ENCODE assay signal across 9 mouse cellular contexts in genomic region chr13:12386286-12386685, GRCm38 (mm10). TPM values are rescaled to one million over a fixed set of nuclear protein-coding genes. Genes with fewer than 3 reads are reported as not detected.
A peak's percentile ranks its signal among the peaks of the same experiment; 100 is the strongest.
DNase-seq lines count a peak whose midpoint lies in the region; ATAC-seq lines count a peak whose summit lies in the region.
"Had no signal": no experiment of that assay in that cellular context is flagged by ENCODE, and none has a peak within 500 bp of the region (broad histone marks: within the 10 kb centered on the region; RNA-seq: fewer than 3 reads in every experiment).

No protein-coding gene starts in this region.

- H3K27me3 ChIP-seq in hindbrain, embryonic 16.5 days (replicated peaks; ENCODE audit: control insufficient read depth, insufficient read depth, low read length), result no peaks in the 10 kb centered on the region
- no peaks in the 10 kb centered on the region for H3K27me3 ChIP-seq in hindbrain, embryonic 13.5 days
- H3K27me3 ChIP-seq: liver, embryonic 15.5 days had no signal

- no peaks in the 10 kb centered on the region for H3K4me1 ChIP-seq in hindbrain, embryonic 16.5 days (ENCODE audit: control insufficient read depth, insufficient read depth, low read depth, low read length)
- H3K4me1 ChIP-seq in hindbrain, embryonic 13.5 days (replicated peaks), result no peaks in the 10 kb centered on the region
- H3K4me1 ChIP-seq: liver, embryonic 15.5 days had no signal

- DNase-seq in right cerebral cortex, adult 18-20 months, result peak; percentile 17
- no peak for DNase-seq in right cerebral cortex, postnatal 4 days
- DNase-seq in c-Kit-positive CD71-negative TER-119-negative erythroid progenitor cells, embryonic 14.5 days (ENCODE audit: low read depth), result peak; percentile 18
- no peak for DNase-seq in natural killer cell, adult 2 months (ENCODE audit: low spot score in 2 of 2)
- no peak for DNase-seq in spleen, postnatal 36 days (ENCODE audit: low spot score in 2 of 2)

- ATAC-seq in hindbrain, embryonic 16.5 days, result peak; percentile 45; the same call in 1 of the 2 replicates
- ATAC-seq in hindbrain, embryonic 13.5 days (ENCODE audit: low FRiP score), result no peak
- peak; percentile 66; the same call in 1 of the 2 replicates for ATAC-seq in neutrophil, adult 5-6 weeks (ENCODE audit: extremely low read depth, insufficient number of reproducible peaks, low FRiP score, poor library complexity, severe bottlenecking)

- H3K9me3 ChIP-seq in hindbrain, embryonic 16.5 days (ENCODE audit: control insufficient read depth, low read length), result peaks cover 4% of the 10 kb centered on the region; the same call in 1 of the 2 replicates
- H3K9me3 ChIP-seq in hindbrain, embryonic 13.5 days, result no peaks in the 10 kb centered on the region
- H3K9me3 ChIP-seq: liver, embryonic 15.5 days had no signal

- no peak overlapping the region for H3K27ac ChIP-seq in hindbrain, embryonic 16.5 days (ENCODE audit: low read depth, low read length)
- no peak overlapping the region for H3K27ac ChIP-seq in hindbrain, embryonic 13.5 days
- H3K27ac ChIP-seq: liver, embryonic 15.5 days had no signal

- no peak overlapping the region for H3K4me2 ChIP-seq in hindbrain, embryonic 16.5 days (ENCODE audit: low read length)
- no peak overlapping the region for H3K4me2 ChIP-seq in hindbrain, embryonic 13.5 days
- H3K4me2 ChIP-seq: liver, embryonic 15.5 days had no signal

- no peaks in the 10 kb centered on the region for H3K36me3 ChIP-seq in hindbrain, embryonic 16.5 days (ENCODE audit: control insufficient read depth, insufficient read depth, low read length)
- no peaks in the 10 kb centered on the region for H3K36me3 ChIP-seq in hindbrain, embryonic 13.5 days
- H3K36me3 ChIP-seq: liver, embryonic 15.5 days had no signal

- no peak overlapping the region for H3K9ac ChIP-seq in hindbrain, embryonic 16.5 days (ENCODE audit: low read depth, low read length)
- no peak overlapping the region for H3K9ac ChIP-seq in hindbrain, embryonic 13.5 days
- H3K9ac ChIP-seq: liver, embryonic 15.5 days had no signal

- H3K4me3 ChIP-seq in hindbrain, embryonic 16.5 days (ENCODE audit: low read length), result no peak overlapping the region
- no peak overlapping the region for H3K4me3 ChIP-seq in hindbrain, embryonic 13.5 days
- H3K4me3 ChIP-seq: liver, embryonic 15.5 days had no signal

RNA-seq across cellular contexts. Expression of gene Heatr1, which starts 8.5 kb away (rescaled TPM):
- 10.5 and 11.7 TPM in 2 replicates for polyA plus RNA-seq in hindbrain, embryonic 16.5 days (2015; fragmentation: Nextera tagmentation; extraction: Ambion mirVana)
- 12.5 and 12.8 TPM in 2 replicates for polyA plus RNA-seq in hindbrain, embryonic 13.5 days (2015; fragmentation: Nextera tagmentation; extraction: Ambion mirVana)
- 50.9 and 71.2 TPM in 2 replicates for total RNA-seq in neutrophil, adult 5-6 weeks (2017)

RNA-seq across cellular contexts. Expression of gene Actn2, which starts 45.7 kb away (rescaled TPM):
- polyA plus RNA-seq in hindbrain, embryonic 16.5 days (2015; fragmentation: Nextera tagmentation; extraction: Ambion mirVana), result 3.8 and 22.8 TPM in 2 replicates
- 3.5 and 5.5 TPM in 2 replicates for polyA plus RNA-seq in hindbrain, embryonic 13.5 days (2015; fragmentation: Nextera tagmentation; extraction: Ambion mirVana)
- 0.70 and 1.5 TPM in 2 replicates for total RNA-seq in neutrophil, adult 5-6 weeks (2017)

Comparison
In these comparisons a context has a peak if more than half of its experiments do, and no peak if none do; other contexts are left out.
1. DNase-seq: peak in right cerebral cortex, adult 18-20 months (single experiment) and c-Kit-positive CD71-negative TER-119-negative erythroid progenitor cells, embryonic 14.5 days (single experiment); none in right cerebral cortex, postnatal 4 days (single experiment), natural killer cell, adult 2 months (0 of 2) and spleen, postnatal 36 days (0 of 2).